Mouse (Mus musculus): ENCODE data around the gene Grm8.

Gene Grm8

GRCm38 (mm10) chr6:27580485-27580884 lies 554.5 kb downstream of the Grm8 start:
- no peak for DNase-seq

- no peak for DNase-seq
These were observed 589.5 kb downstream of the Grm8 start for GRCm38 (mm10) chr6:27545516-27545915.

GRCm38 (mm10) chr6:27517620-27518019 lies 617.4 kb downstream of the Grm8 start:
- DNase-seq = no peak

GRCm38 (mm10) chr6:27460998-27461397 lies 674.0 kb downstream of the Grm8 start:
- DNase-seq = no peak

GRCm38 (mm10) chr6:27408473-27408872 lies 726.5 kb downstream of the Grm8 start:
- DNase-seq = no peak

GRCm38 (mm10) chr6:27372416-27372815 lies 762.6 kb downstream of the Grm8 start:
- no peak for DNase-seq

GRCm38 (mm10) chr6:27371095-27371494 lies 763.9 kb downstream of the Grm8 start:
- DNase-seq = no peak

GRCm38 (mm10) chr6:27363775-27364174 lies 771.2 kb downstream of the Grm8 start:
- no peak for DNase-seq

GRCm38 (mm10) chr6:27360440-27360839 lies 774.5 kb downstream of the Grm8 start:
- DNase-seq = no peak

- no peak for DNase-seq
These were observed 783.8 kb downstream of the Grm8 start for GRCm38 (mm10) chr6:27351147-27351546.

- DNase-seq = no peak
These were observed 786.7 kb downstream of the Grm8 start for GRCm38 (mm10) chr6:27348272-27348671.

- no peak for DNase-seq
These were observed 788.7 kb downstream of the Grm8 start for GRCm38 (mm10) chr6:27346311-27346710.

GRCm38 (mm10) chr6:27340131-27340530 lies 794.8 kb downstream of the Grm8 start:
- no peak for DNase-seq

GRCm38 (mm10) chr6:27318575-27318974 lies 816.4 kb downstream of the Grm8 start:
- DNase-seq = no peak

- DNase-seq = no peak
These were observed 817.6 kb downstream of the Grm8 start for GRCm38 (mm10) chr6:27317422-27317821.

- no peak for DNase-seq
These were observed 819.0 kb downstream of the Grm8 start for GRCm38 (mm10) chr6:27316018-27316417.

GRCm38 (mm10) chr6:27314273-27315009 lies 820.5 kb downstream of the Grm8 start:
- DNase-seq = no peak

GRCm38 (mm10) chr6:27310401-27310800 lies 824.6 kb downstream of the Grm8 start:
- DNase-seq = no peak

- no peak for DNase-seq
These were observed 829.6 kb downstream of the Grm8 start for GRCm38 (mm10) chr6:27305351-27305750.

- DNase-seq = no peak
These were observed 870.0 kb downstream of the Grm8 start for GRCm38 (mm10) chr6:27264972-27265371.

- DNase-seq = no peak
These were observed 872.4 kb downstream of the Grm8 start for GRCm38 (mm10) chr6:27262611-27263010.

GRCm38 (mm10) chr6:27240416-27240815 lies 894.6 kb downstream of the Grm8 start:
- DNase-seq = no peak

GRCm38 (mm10) chr6:27239968-27240367 lies 895.0 kb downstream of the Grm8 start:
- DNase-seq = no peak
